Mouse (Mus musculus) hindbrain, embryonic 11.5 days (tissue): Measurements from ENCODE around the gene Nup160. TPM values are rescaled to one million over a fixed set of nuclear protein-coding genes. Genes with fewer than 3 reads are reported as not detected.

ENCODE experiments used
- ATAC-seq: fragments of 200-750 bp; cut with Nextera tagmentation; 2 replicates; pipeline ENCODE4 v1.8.0; 2017; ENCODE audit warnings: mild to moderate bottlenecking, moderate TSS enrichment, moderate library complexity; ENCODE audit not compliant: low FRiP score
- DNase-seq: peaks from one replicate; pipeline ENCODE4 v3.0.0-alpha.2; 2015; ENCODE audit warnings: low spot score
- H3K27ac ChIP-seq: fragments of 300-500 bp; sonication (generic); 2 replicates; pipeline ENCODE4 v1.5.1; 2014; ENCODE audit warnings: mild to moderate bottlenecking, low read depth, low read length
- H3K27me3 ChIP-seq: fragments of 300-500 bp; sonication (generic); 2 replicates; pipeline ENCODE4 v1.6.1; 2014; ENCODE audit warnings: mild to moderate bottlenecking, low read length, moderate library complexity, mixed read lengths; ENCODE audit not compliant: control insufficient read depth, insufficient read depth
- H3K36me3 ChIP-seq: fragments of 300-500 bp; sonication (generic); 2 replicates; pipeline ENCODE4 v1.6.1; 2014; ENCODE audit warnings: mild to moderate bottlenecking, low read length, moderate library complexity, mixed read lengths; ENCODE audit not compliant: control insufficient read depth, insufficient read depth
- H3K4me1 ChIP-seq: fragments of 300-500 bp; sonication (generic); replicated peaks from 2 replicates; pipeline ENCODE4 v1.6.1; 2014; ENCODE audit warnings: low read length, mixed read lengths; ENCODE audit not compliant: control insufficient read depth, insufficient read depth
- H3K4me2 ChIP-seq: fragments of 300-500 bp; sonication (generic); replicated peaks from 2 replicates; pipeline ENCODE4 v1.6.1; 2014; ENCODE audit warnings: mild to moderate bottlenecking, low read depth, low read length
- H3K4me3 ChIP-seq: fragments of 300-500 bp; sonication (generic); 2 replicates; pipeline ENCODE4 v1.5.1; 2014; ENCODE audit warnings: low read depth, low read length
- H3K9ac ChIP-seq: fragments of 300-500 bp; sonication (generic); 2 replicates; pipeline ENCODE4 v1.6.1; 2014; ENCODE audit warnings: low read depth, low read length
- H3K9me3 ChIP-seq: fragments of 300-500 bp; sonication (generic); 2 replicates; pipeline ENCODE4 v1.6.1; 2016; ENCODE audit warnings: low read length; ENCODE audit not compliant: control insufficient read depth
- WGBS: fragments of 180-500 bp; shearing (Covaris S2); extraction: QIAGEN DNeasy Blood & Tissue Kit; methylation state at CpG from one replicate; pipeline ENCODE4 v1.1.7; 2014; 5-methylcytosine and 5-hydroxymethylcytosine counted together
- polyA plus RNA-seq: library from polyadenylated mRNA; unstranded; fragments of >200 nt; fragmentation: Nextera tagmentation; extraction: Ambion mirVana; gene quantifications from 2 replicates; pipeline ENCODE4 v1.2.1, GENCODE M21; 2014

The Nup160 gene
- polyA plus RNA-seq, 1 experiment from 2014 or later: 55.4 TPM

DNA sequence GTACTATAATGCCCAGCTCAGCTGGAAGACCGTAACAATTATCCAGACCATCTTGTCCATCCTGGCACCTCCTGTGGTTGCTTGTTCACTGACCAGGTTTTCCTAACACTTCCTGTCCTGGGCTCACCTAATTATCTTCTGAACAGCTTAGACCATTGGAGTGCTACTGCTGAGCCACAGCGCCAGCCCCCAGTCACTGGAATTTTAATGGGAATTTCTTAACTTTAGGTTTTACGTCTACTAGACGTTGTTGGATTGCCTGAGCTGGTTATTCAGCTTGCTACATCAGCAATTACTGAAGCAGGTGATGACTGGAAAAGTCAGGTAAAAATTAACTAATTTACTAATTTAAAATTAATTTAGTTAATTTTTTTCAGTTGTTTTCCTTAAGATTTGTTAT lies 40.4 kb downstream of the Nup160 start:
- Histone ChIP-seq H3K4me1 (no peaks in the 10 kb centered on the region), H3K9me3 (no peaks in the 10 kb centered on the region), H3K9ac (no peak overlapping the region), H3K4me2 (no peak overlapping the region), H3K36me3 (0 out of 2 replicates have a peak, but pooled peaks cover 2% of the 10 kb centered on the region), H3K27me3 (no peaks in the 10 kb centered on the region), H3K27ac (no peak overlapping the region), H3K4me3 (no peak overlapping the region)
- 93% methylated on average over 4 of the region's 4 CpGs for WGBS
- ATAC-seq (no peak), DNase-seq (no peak)

DNA sequence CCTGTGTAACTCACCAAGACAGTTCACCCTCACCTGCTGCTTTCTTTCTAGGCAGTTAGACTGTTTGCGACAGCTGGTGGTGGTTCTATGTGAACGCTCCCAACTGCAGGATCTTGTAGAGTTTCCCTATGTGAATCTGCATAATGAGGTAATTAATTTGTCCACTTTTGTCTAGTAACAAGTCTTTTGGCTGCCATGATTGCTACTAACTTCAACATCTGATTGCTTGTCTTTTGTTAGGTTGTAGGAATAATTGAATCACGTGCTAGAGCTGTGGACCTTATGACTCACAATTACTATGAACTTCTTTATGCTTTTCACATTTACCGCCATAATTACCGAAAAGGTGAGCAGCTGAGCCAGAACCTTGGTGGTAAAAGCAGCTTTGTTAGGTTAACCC lies 40.9 kb downstream of the Nup160 start:
- no peak for ATAC-seq
- no peak overlapping the region for H3K9ac ChIP-seq
- DNase-seq: no peak
- no peaks in the 10 kb centered on the region for H3K9me3 ChIP-seq
- H3K27me3 ChIP-seq: no peaks in the 10 kb centered on the region
- WGBS: 93% methylated on average over 5 of the region's 5 CpGs
- H3K4me2 ChIP-seq: no peak overlapping the region
- no peak overlapping the region for H3K4me3 ChIP-seq
- H3K4me1 ChIP-seq: no peaks in the 10 kb centered on the region
- H3K27ac ChIP-seq: no peak overlapping the region
- 0 out of 2 replicates have a peak, but pooled peaks cover 2% of the 10 kb centered on the region for H3K36me3 ChIP-seq

DNA sequence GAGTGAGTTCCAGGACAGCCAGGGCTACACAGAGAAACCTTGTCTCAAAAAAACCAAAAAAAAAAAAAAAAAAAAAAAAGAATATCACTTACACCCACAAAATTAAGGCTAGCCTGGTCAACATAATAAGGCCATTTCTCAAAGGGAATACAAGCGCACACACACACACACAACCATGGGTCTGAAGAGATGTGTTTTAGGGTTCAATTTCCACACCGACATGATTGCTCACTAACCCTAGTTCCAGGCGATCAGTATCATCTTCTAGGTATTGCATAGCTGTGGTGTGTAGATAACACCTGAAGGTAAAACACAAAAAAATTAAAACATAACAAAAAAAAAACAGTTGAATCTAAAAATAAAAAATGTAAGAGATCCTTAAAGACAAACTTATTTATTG lies 49.8 kb downstream of the Nup160 start:
- H3K27ac ChIP-seq: no peak overlapping the region
- no peak overlapping the region for H3K4me3 ChIP-seq
- DNase-seq: no peak
- WGBS: 91% methylated on average over 3 of the region's 3 CpGs
- H3K4me2 ChIP-seq: no peak overlapping the region
- H3K27me3 ChIP-seq: no peaks in the 10 kb centered on the region
- H3K36me3 ChIP-seq: peaks cover 13% of the 10 kb centered on the region
- H3K9me3 ChIP-seq: no peaks in the 10 kb centered on the region
- H3K4me1 ChIP-seq: no peaks in the 10 kb centered on the region
- no peak overlapping the region for H3K9ac ChIP-seq
- no peak for ATAC-seq

DNA sequence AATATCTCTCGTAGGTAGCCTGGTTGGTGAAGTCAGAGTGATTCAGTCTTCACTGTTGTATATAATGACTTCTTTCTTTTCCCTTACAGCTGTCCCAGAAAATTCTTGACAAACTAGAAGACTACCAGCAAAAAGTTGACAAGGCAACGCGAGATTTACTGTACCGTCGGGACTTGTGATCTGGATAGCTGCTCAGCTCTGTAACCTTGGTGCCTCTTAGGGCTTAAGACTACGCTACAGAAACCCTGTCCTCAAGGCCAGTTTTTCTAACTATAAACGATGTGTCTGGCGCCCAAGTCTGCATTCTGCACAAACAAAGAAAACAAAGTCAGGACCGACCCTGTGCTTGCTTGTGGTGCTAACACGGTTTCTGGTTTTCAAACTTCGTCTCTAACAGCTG lies 58.3 kb downstream of the Nup160 start:
- no peak for DNase-seq
- H3K4me3 ChIP-seq: no peak overlapping the region
- no peak overlapping the region for H3K4me2 ChIP-seq
- H3K36me3 ChIP-seq: peaks cover 9% of the 10 kb centered on the region
- no peak overlapping the region for H3K27ac ChIP-seq
- no peaks in the 10 kb centered on the region for H3K4me1 ChIP-seq
- WGBS: 95% methylated on average over 11 of the region's 11 CpGs
- no peaks in the 10 kb centered on the region for H3K27me3 ChIP-seq
- ATAC-seq: no peak
- H3K9ac ChIP-seq: no peak overlapping the region
- H3K9me3 ChIP-seq: no peaks in the 10 kb centered on the region

DNA sequence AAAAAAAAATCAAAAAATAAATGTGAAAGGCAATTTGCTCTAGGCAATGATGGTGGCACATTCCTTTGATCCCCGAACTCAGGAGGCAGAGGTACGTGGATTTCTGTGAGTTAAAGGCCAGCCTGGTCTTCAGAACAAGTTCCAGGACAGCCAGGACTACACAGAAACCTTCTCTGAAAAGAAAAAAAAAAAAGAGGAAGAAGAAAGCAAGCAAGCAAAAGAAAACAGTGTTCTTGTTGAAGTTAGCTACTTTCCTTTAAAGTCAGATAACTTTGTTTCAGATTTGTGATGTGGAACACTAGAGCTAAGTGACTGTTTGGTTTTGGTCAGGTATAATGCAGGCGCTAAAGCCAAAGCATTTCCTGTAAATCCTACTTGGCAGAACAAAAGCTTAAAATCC lies 61.8 kb downstream of the Nup160 start:
- no peak overlapping the region for H3K27ac ChIP-seq
- no peak overlapping the region for H3K9ac ChIP-seq
- H3K36me3 ChIP-seq: peaks cover 6% of the 10 kb centered on the region; the same call in 1 of the 2 replicates
- no peak overlapping the region for H3K4me3 ChIP-seq
- no peak for ATAC-seq
- 94% methylated on average over 3 of the region's 3 CpGs for WGBS
- DNase-seq: no peak
- no peaks in the 10 kb centered on the region for H3K4me1 ChIP-seq
- H3K4me2 ChIP-seq: no peak overlapping the region
- no peaks in the 10 kb centered on the region for H3K9me3 ChIP-seq
- no peaks in the 10 kb centered on the region for H3K27me3 ChIP-seq

DNA sequence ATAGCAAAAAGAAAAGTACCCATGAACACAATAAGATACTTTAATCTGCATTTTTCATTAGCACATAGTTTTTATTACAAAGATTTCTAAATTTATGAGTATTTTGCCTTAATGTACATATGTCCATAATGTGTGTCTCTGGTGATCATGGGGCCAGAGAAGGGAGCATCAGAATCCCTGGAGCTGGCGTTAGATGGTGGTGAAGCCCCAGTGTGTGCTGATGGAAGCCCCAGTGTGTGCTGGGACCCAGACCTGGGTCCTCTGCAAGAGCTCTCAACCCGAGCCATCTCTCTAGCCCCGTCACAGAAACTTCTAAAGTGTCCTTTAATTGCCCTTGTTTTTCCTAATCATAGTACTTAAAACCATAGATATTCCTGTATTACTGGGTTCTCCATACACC lies 62.3 kb downstream of the Nup160 start:
- no peaks in the 10 kb centered on the region for H3K27me3 ChIP-seq
- no peaks in the 10 kb centered on the region for H3K9me3 ChIP-seq
- DNase-seq (no peak), ATAC-seq (no peak)
- whole genome bisulfite sequencing: 92% methylated on average over 3 of the region's 3 CpGs
- H3K9ac ChIP-seq: no peak overlapping the region
- peaks cover 6% of the 10 kb centered on the region; the same call in 1 of the 2 replicates for H3K36me3 ChIP-seq
- H3K4me1 ChIP-seq: no peaks in the 10 kb centered on the region
- no peak overlapping the region for H3K4me3 ChIP-seq
- H3K4me2 ChIP-seq: no peak overlapping the region
- H3K27ac ChIP-seq: no peak overlapping the region

DNA sequence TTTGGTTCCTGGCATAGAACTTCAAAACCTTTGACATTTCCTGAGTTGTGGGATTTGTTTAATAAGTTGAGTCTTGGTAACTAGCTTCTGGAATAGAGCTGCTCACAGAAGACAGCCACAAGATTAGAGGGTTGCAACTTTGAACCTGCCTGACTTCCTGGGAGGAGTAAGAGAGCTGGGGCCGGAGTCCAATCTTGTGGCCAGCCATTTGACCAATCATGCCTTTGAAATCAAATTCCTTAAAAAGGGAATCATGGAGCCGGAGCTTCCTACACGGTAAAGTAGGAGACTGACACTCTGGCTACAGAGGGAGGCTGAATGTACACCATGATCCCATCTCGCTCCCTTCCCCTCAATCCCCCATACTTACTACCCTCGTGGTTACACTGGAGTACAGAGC lies 62.9 kb downstream of the Nup160 start:
- peaks cover 6% of the 10 kb centered on the region; the same call in 1 of the 2 replicates for H3K36me3 ChIP-seq
- H3K4me2 ChIP-seq: no peak overlapping the region
- H3K27ac ChIP-seq: no peak overlapping the region
- no peak for ATAC-seq
- no peak overlapping the region for H3K9ac ChIP-seq
- WGBS: 89% methylated on average over 5 of the region's 5 CpGs
- no peak for DNase-seq
- H3K27me3 ChIP-seq: no peaks in the 10 kb centered on the region
- H3K4me3 ChIP-seq: no peak overlapping the region
- H3K9me3 ChIP-seq: no peaks in the 10 kb centered on the region
- no peaks in the 10 kb centered on the region for H3K4me1 ChIP-seq

DNA sequence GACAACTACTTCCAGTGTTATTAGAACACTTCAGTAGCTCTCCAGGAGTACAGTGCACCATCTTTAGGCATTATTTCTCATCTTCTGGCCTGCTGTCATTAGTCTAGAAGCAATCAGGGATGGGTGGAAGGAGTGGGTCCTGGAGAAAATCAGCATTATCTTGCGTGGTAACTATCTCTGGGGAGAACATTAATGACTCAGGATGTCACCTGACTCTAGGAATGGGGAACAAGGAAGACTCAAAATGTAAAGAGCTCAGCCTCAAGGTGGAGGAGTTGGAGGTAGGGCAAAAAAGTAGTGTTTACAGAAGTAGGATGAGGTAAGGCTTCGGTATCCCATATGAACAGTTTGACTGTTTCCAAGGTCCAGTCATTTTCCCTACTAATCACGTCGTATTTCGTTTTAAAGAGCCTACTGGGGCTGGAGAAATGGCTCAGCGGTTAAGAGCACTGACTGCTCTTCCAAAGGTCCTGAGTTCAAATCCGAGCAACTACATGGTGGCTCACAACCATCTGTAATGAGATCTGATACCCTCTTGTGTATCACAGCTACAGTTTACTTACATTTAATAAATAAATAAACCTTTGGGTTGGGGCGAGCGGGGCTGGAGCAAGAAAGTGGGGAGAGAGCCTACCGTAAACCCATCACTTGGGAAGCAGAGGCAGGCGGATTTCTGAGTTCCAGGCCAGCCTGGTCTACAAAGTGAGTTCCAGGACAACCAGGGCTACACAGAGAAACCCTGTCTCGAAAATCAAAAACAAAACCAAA lies 67.5 kb downstream of the Nup160 start:
- H3K4me3 ChIP-seq: peak overlapping the region; percentile 93
- ATAC-seq: peak; percentile 17; the same call in 1 of the 2 replicates
- peak overlapping the region; percentile 55 for H3K9ac ChIP-seq
- peak overlapping the region; percentile 95 for H3K27ac ChIP-seq
- no peaks in the 10 kb centered on the region for H3K9me3 ChIP-seq
- H3K4me2 ChIP-seq: peak overlapping the region; percentile 42
- H3K4me1 ChIP-seq: peaks cover 3% of the 10 kb centered on the region; the same call in 1 of the 2 replicates
- 60% methylated on average over 12 of the region's 12 CpGs for WGBS
- no peaks in the 10 kb centered on the region for H3K36me3 ChIP-seq
- peak; percentile 36 for DNase-seq
- no peaks in the 10 kb centered on the region for H3K27me3 ChIP-seq

DNA sequence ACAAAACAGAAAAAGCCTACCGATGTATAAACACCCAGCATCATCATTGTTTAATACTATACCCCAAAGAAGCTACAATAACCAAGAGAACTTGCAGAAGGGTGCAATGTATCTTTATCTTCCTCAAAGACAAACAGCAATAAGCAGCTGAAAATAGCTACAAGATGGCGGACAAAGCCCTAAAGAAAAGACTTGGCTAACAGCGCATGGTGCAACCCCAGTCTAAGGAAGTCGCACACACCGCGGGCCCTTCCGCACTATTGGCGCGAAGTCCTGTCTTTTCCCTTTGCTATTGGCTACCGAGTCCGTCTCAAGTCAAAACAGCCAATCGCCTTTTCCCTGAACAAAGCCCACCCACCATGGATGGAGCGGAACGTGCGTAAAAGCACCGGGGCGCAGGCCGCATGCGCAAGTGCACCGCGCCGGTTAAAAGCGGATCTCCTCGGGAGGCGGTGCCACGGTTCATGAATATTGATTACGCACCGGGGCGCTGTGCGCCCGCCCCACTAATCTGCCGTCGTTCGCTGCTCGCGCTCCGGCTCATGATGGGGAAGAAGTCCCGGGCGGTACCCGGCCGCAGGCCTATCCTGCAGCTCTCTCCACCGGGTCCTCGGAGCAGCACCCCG lies 68.2 kb downstream of the Nup160 start, which contains the start of gene Fnbp4:
TSS of gene Fnbp4 (plus strand) at position 318 of the 626 bp plus-strand sequence.
- H3K4me1 ChIP-seq: peaks cover 3% of the 10 kb centered on the region; the same call in 1 of the 2 replicates
- H3K27me3 ChIP-seq: no peaks in the 10 kb centered on the region
- DNase-seq (peak; percentile 99), ATAC-seq (peak; percentile 100)
- peak within 1 kb of the TSS; percentile 95 for H3K27ac ChIP-seq
- WGBS: under 1% methylated on average over 44 of the region's 44 CpGs
- H3K4me2 ChIP-seq: peak within 1 kb of the TSS; percentile 78
- peak within 1 kb of the TSS; percentile 93 for H3K4me3 ChIP-seq
- no peaks in the 10 kb centered on the region for H3K36me3 ChIP-seq
- H3K9ac ChIP-seq: peak within 1 kb of the TSS; percentile 98
- H3K9me3 ChIP-seq: no peaks in the 10 kb centered on the region
